Mouse (Mus musculus): ENCODE data around the gene Ubash3a. TPM values are rescaled to one million over a fixed set of nuclear protein-coding genes. Genes with fewer than 3 reads are reported as not detected.

Ubash3a gene
- polyA plus RNA-seq, 1 experiment from 2014 or later, result 0.42 TPM

DNA sequence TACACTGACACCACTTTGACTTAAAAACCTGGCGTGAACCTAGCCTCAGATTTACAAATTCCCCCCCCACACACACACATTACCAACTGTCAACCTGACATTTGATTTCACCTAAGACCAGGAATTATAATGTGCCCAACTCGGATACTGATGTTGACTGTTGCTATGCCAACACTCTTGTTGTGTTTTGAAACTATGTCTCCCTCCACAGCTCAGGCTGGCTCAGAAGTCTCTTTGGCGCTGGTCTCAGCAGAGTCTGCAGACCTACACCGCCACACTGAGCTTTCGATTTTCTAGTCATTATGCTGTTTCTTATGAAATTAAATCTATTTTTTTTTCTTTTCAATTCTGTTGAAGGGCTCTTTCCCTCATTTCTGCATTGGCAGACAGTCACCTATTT lies 55.0 kb downstream of the Ubash3a start:
- H3K4me1 ChIP-seq (ENCODE audit: control insufficient read depth, insufficient read depth, low read length), result no peaks in the 10 kb centered on the region
- no peak overlapping the region for H3K9ac ChIP-seq (ENCODE audit: low read length)
- no peaks in the 10 kb centered on the region for H3K36me3 ChIP-seq (ENCODE audit: control insufficient read depth, insufficient read depth, low read length)
- no peak overlapping the region for H3K27ac ChIP-seq (ENCODE audit: low read depth, low read length)
- no peak for ATAC-seq (ENCODE audit: insufficient read depth, low FRiP score, low TSS enrichment)
- H3K4me3 ChIP-seq (ENCODE audit: low read depth, low read length), result no peak overlapping the region
- no peaks in the 10 kb centered on the region for H3K27me3 ChIP-seq (ENCODE audit: control insufficient read depth, insufficient read depth, low read length)
- no peak overlapping the region for H3K4me2 ChIP-seq (ENCODE audit: low read depth)
- no peaks in the 10 kb centered on the region for H3K9me3 ChIP-seq (ENCODE audit: control insufficient read depth, low read length)
- no peak for DNase-seq (ENCODE audit: low spot score)
- WGBS, result 79% methylated on average over 5 of the region's 5 CpGs

DNA sequence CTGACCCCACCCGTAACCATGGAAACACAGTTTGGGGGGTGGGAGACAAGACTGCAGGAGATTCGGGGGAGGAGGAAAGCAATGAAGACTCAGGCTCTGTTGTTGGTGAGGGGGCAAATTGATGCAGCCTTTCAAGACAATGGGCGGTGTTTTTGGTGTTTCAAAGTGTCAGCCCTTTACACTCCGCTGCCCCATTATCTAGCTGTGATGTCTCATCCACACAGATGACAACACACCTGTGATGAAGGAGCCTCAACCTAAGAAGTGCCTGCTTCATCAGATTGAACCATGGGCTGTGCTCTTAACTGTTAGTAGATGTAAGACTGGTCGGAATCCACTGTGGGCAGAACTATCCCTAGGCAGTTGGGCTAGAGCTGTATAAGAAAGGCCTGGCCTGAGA lies 56.1 kb downstream of the Ubash3a start:
- DNase-seq (ENCODE audit: low spot score) (no peak), ATAC-seq (ENCODE audit: insufficient read depth, low FRiP score, low TSS enrichment) (no peak)
- no peaks in the 10 kb centered on the region for H3K9me3 ChIP-seq (ENCODE audit: control insufficient read depth, low read length)
- WGBS, result 87% methylated on average over 5 of the region's 5 CpGs
- H3K4me1 ChIP-seq (ENCODE audit: control insufficient read depth, insufficient read depth, low read length), result no peaks in the 10 kb centered on the region
- no peak overlapping the region for H3K27ac ChIP-seq (ENCODE audit: low read depth, low read length)
- no peak overlapping the region for H3K4me2 ChIP-seq (ENCODE audit: low read depth)
- H3K36me3 ChIP-seq (ENCODE audit: control insufficient read depth, insufficient read depth, low read length), result no peaks in the 10 kb centered on the region
- no peak overlapping the region for H3K9ac ChIP-seq (ENCODE audit: low read length)
- no peaks in the 10 kb centered on the region for H3K27me3 ChIP-seq (ENCODE audit: control insufficient read depth, insufficient read depth, low read length)
- no peak overlapping the region for H3K4me3 ChIP-seq (ENCODE audit: low read depth, low read length)

DNA sequence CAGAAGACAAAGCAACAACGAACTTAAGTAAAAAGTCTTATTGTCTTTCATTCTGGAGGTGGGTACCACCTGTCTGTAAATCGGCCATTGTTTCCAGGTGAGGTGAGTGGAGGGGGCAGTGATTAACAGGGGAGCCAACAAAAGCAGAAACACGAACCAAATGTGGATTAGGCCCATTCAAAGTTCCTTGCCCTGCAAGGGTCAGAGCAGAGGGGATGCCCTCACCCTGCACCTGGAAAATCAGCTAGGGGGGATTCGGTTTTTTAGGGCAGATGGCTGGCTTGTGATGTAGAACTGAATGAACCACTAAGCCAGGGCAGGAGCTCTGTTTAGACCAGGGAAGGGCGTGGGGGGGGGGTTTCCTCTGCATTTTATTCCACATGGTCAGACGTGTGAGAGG lies 56.7 kb downstream of the Ubash3a start:
- Histone ChIP-seq H3K36me3 (ENCODE audit: control insufficient read depth, insufficient read depth, low read length) (no peaks in the 10 kb centered on the region), H3K4me2 (ENCODE audit: low read depth) (no peak overlapping the region), H3K9me3 (ENCODE audit: control insufficient read depth, low read length) (no peaks in the 10 kb centered on the region), H3K4me3 (ENCODE audit: low read depth, low read length) (no peak overlapping the region), H3K27ac (ENCODE audit: low read depth, low read length) (no peak overlapping the region), H3K9ac (ENCODE audit: low read length) (no peak overlapping the region), H3K4me1 (ENCODE audit: control insufficient read depth, insufficient read depth, low read length) (no peaks in the 10 kb centered on the region), H3K27me3 (ENCODE audit: control insufficient read depth, insufficient read depth, low read length) (no peaks in the 10 kb centered on the region)
- 63% methylated on average over 6 of the region's 6 CpGs for WGBS
- no peak for DNase-seq (ENCODE audit: low spot score)
- no peak for ATAC-seq (ENCODE audit: insufficient read depth, low FRiP score, low TSS enrichment)

DNA sequence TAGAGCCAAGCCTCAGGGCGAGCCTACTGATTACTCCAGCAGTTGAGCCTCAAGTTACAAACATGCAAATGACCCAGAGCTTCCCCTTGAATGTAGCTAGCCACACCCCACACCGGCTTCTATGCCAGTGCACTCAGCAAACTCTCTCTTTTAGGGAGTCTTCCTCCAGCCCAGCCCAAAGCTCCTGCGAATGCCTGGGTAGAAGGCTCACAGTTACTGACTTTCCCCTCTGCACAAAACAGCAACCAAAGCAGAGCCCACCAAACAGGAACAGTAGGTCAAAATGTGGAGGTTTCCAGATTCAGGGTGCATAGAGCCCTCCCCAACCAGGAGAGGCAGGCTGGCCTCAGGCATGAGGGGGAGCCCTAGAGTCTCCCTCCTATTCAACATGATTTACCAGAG lies 57.5 kb downstream of the Ubash3a start:
- Histone ChIP-seq H3K9me3 (ENCODE audit: control insufficient read depth, low read length) (no peaks in the 10 kb centered on the region), H3K27me3 (ENCODE audit: control insufficient read depth, insufficient read depth, low read length) (no peaks in the 10 kb centered on the region), H3K4me3 (ENCODE audit: low read depth, low read length) (no peak overlapping the region), H3K9ac (ENCODE audit: low read length) (no peak overlapping the region), H3K4me2 (ENCODE audit: low read depth) (no peak overlapping the region), H3K36me3 (ENCODE audit: control insufficient read depth, insufficient read depth, low read length) (no peaks in the 10 kb centered on the region), H3K27ac (ENCODE audit: low read depth, low read length) (no peak overlapping the region), H3K4me1 (ENCODE audit: control insufficient read depth, insufficient read depth, low read length) (no peaks in the 10 kb centered on the region)
- ATAC-seq (ENCODE audit: insufficient read depth, low FRiP score, low TSS enrichment), result no peak
- DNase-seq (ENCODE audit: low spot score), result no peak
- 9% methylated on average over 3 of the region's 3 CpGs for WGBS

DNA sequence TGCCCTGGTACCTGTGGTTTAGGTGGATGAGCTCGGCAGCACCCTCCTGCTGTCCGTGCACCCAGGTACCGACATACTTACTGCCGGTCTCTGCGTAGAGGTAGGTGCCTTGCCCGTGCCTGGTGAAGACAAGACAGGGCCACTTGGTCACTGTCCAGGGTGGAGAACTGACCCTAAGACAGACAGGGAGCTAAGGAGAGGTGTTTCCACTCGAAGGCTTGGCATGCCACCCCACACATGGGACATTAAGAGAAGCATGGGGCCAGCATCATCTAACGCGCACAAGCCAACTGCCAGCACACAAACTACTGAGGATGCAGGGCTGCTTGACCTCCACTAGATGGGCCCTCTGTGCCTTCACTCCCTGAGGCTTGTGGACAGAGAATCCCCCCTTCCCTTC lies 58.2 kb downstream of the Ubash3a start:
- DNase-seq (ENCODE audit: low spot score), result no peak
- H3K4me2 ChIP-seq (ENCODE audit: low read depth), result no peak overlapping the region
- WGBS, result 85% methylated on average over 9 of the region's 9 CpGs
- no peaks in the 10 kb centered on the region for H3K9me3 ChIP-seq (ENCODE audit: control insufficient read depth, low read length)
- no peaks in the 10 kb centered on the region for H3K27me3 ChIP-seq (ENCODE audit: control insufficient read depth, insufficient read depth, low read length)
- H3K27ac ChIP-seq (ENCODE audit: low read depth, low read length), result no peak overlapping the region
- no peak overlapping the region for H3K4me3 ChIP-seq (ENCODE audit: low read depth, low read length)
- no peak for ATAC-seq (ENCODE audit: insufficient read depth, low FRiP score, low TSS enrichment)
- H3K36me3 ChIP-seq (ENCODE audit: control insufficient read depth, insufficient read depth, low read length), result no peaks in the 10 kb centered on the region
- no peak overlapping the region for H3K9ac ChIP-seq (ENCODE audit: low read length)
- H3K4me1 ChIP-seq (ENCODE audit: control insufficient read depth, insufficient read depth, low read length), result no peaks in the 10 kb centered on the region

DNA sequence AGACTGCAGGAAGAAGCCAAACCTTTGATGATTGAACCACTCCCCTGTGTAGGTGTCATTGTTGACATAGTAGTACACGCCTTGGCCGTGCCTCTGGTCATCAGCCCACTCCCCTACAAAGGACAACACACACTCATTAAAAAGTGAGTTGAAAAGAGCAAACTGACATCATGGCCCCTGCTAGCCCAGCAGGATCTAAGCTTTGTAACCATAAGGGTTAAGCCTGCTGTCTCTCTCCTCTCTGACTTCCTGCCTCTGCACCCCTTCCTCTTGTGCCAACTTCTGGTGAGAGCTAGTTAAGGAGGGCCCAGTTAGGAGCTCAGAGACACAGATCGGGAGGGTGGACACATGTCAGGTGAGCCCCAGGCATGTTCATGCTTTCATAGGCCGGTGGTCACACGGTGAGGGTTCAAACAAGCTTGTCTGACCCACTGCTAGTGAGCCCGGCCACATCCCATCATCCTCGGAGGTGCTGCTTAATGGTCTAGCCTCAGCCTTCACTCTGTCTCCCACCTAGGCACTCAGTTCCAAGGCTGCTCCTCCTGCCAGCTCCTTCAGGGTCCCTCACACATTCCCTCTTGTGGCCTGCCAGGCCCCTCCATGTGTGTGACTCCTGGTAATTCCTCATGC lies 58.8 kb downstream of the Ubash3a start:
- DNase-seq (ENCODE audit: low spot score) (no peak), ATAC-seq (ENCODE audit: insufficient read depth, low FRiP score, low TSS enrichment) (no peak)
- Histone ChIP-seq H3K9me3 (ENCODE audit: control insufficient read depth, low read length) (no peaks in the 10 kb centered on the region), H3K4me3 (ENCODE audit: low read depth, low read length) (no peak overlapping the region), H3K27ac (ENCODE audit: low read depth, low read length) (no peak overlapping the region), H3K9ac (ENCODE audit: low read length) (no peak overlapping the region), H3K27me3 (ENCODE audit: control insufficient read depth, insufficient read depth, low read length) (no peaks in the 10 kb centered on the region), H3K36me3 (ENCODE audit: control insufficient read depth, insufficient read depth, low read length) (no peaks in the 10 kb centered on the region), H3K4me1 (ENCODE audit: control insufficient read depth, insufficient read depth, low read length) (no peaks in the 10 kb centered on the region), H3K4me2 (ENCODE audit: low read depth) (no peak overlapping the region)
- 81% methylated on average over 7 of the region's 7 CpGs for WGBS

DNA sequence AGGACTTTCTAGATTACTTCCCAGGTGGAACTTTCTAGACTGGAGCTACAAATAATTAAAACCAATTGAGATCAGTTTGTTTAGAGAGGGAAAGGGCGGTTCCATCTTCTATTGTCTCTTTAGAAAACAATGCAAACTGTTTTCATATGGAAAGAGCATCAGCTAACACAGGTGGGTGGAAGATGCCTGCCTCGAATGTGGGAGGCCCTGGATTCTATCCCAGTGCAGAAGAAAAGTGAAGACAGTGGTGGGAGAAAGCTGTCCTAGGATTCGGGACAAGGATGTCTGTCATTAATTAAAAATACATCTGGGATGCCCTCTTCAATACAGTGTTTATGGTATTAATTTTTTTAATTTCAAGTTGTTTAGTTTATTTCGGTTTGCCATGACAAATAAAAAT lies 59.5 kb downstream of the Ubash3a start:
- WGBS, result 81% methylated on average over 4 of the region's 4 CpGs

DNA sequence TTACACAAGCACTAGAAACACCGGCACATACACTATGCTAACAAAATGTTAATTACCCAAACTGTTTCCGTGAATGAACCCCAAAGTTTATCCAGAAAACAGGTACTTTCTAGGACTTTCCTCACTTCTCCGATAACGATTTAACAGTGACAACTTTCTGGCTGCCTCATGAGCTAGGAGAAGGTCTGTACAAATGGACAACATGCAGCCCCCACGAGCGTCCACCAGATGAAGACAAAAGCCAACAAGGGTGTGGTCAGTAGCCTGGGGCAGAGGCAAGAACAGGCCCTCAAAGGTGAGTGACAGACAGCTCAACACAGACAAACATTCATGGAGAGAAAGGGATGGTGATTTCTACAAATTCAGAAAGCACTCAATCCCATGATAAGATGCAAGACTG lies 59.9 kb downstream of the Ubash3a start:
- Histone ChIP-seq H3K27ac (ENCODE audit: low read depth, low read length) (no peak overlapping the region), H3K4me3 (ENCODE audit: low read depth, low read length) (no peak overlapping the region), H3K27me3 (ENCODE audit: control insufficient read depth, insufficient read depth, low read length) (no peaks in the 10 kb centered on the region), H3K9ac (ENCODE audit: low read length) (no peak overlapping the region), H3K4me1 (ENCODE audit: control insufficient read depth, insufficient read depth, low read length) (no peaks in the 10 kb centered on the region), H3K4me2 (ENCODE audit: low read depth) (no peak overlapping the region), H3K9me3 (ENCODE audit: control insufficient read depth, low read length) (no peaks in the 10 kb centered on the region), H3K36me3 (ENCODE audit: control insufficient read depth, insufficient read depth, low read length) (no peaks in the 10 kb centered on the region)
- ATAC-seq (ENCODE audit: insufficient read depth, low FRiP score, low TSS enrichment), result no peak
- WGBS, result 88% methylated on average over 6 of the region's 6 CpGs
- no peak for DNase-seq (ENCODE audit: low spot score)

More for the DNA sequence above, 59.5 kb downstream of the Ubash3a start:
- H3K9ac ChIP-seq (ENCODE audit: low read length), result no peak overlapping the region
- ATAC-seq (ENCODE audit: insufficient read depth, low FRiP score, low TSS enrichment) (no peak), DNase-seq (ENCODE audit: low spot score) (no peak)
- H3K9me3 ChIP-seq (ENCODE audit: control insufficient read depth, low read length), result no peaks in the 10 kb centered on the region
- H3K4me2 ChIP-seq (ENCODE audit: low read depth), result no peak overlapping the region
- H3K27ac ChIP-seq (ENCODE audit: low read depth, low read length), result no peak overlapping the region
- no peak overlapping the region for H3K4me3 ChIP-seq (ENCODE audit: low read depth, low read length)
- H3K27me3 ChIP-seq (ENCODE audit: control insufficient read depth, insufficient read depth, low read length), result no peaks in the 10 kb centered on the region
- no peaks in the 10 kb centered on the region for H3K36me3 ChIP-seq (ENCODE audit: control insufficient read depth, insufficient read depth, low read length)
- no peaks in the 10 kb centered on the region for H3K4me1 ChIP-seq (ENCODE audit: control insufficient read depth, insufficient read depth, low read length)

DNA sequence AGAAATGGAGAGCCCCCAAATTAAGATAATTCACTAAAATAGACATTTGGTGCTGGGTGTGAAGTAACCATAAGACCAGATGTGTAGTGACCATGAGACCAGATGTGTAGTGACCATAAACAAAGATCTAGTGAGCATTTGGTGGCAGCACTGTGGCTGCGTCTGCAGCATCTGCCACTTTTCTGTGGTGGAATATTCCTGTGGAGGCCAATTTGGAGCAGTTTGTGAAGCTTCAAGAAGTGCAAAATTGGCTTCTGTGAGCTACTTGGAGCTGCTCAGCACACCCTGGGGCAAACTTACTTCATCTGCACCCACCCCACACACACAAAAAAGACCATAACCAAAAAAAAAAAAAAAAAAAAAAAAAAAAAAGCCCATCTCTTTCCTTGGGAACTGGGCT lies 60.3 kb downstream of the Ubash3a start:
- Histone ChIP-seq H3K27ac (ENCODE audit: low read depth, low read length) (no peak overlapping the region), H3K4me3 (ENCODE audit: low read depth, low read length) (no peak overlapping the region), H3K4me2 (ENCODE audit: low read depth) (no peak overlapping the region), H3K36me3 (ENCODE audit: control insufficient read depth, insufficient read depth, low read length) (no peaks in the 10 kb centered on the region), H3K9me3 (ENCODE audit: control insufficient read depth, low read length) (no peaks in the 10 kb centered on the region), H3K4me1 (ENCODE audit: control insufficient read depth, insufficient read depth, low read length) (no peaks in the 10 kb centered on the region), H3K9ac (ENCODE audit: low read length) (no peak overlapping the region), H3K27me3 (ENCODE audit: control insufficient read depth, insufficient read depth, low read length) (no peaks in the 10 kb centered on the region)
- WGBS, result 68% methylated on average over 1 of the region's 1 CpGs
- DNase-seq (ENCODE audit: low spot score) (no peak), ATAC-seq (ENCODE audit: insufficient read depth, low FRiP score, low TSS enrichment) (no peak)
